Mouse (Mus musculus) MEL (cell line): ENCODE measurements around the gene Nt5c1a. TPM values are rescaled to one million over a fixed set of nuclear protein-coding genes. Genes with fewer than 3 reads are reported as not detected.

Experiments
- DNase-seq: peaks from one replicate; pipeline ENCODE4 v3.0.0; 2011; ENCODE audit warnings: low read depth, low spot score
- H3K27ac ChIP-seq: 2 replicates; pipeline ENCODE4 v1.5.1; 2012; ENCODE audit warnings: low read depth, mild to moderate bottlenecking, control low read depth, low read length, moderate library complexity; ENCODE audit not compliant: control insufficient read depth
- H3K27me3 ChIP-seq, 2 experiments: fragments of 150-350 bp in 1 of 2; sonication (generic) in 1 of 2; 2 replicates each; pipeline ENCODE4 v1.6.1; 2012; ENCODE audit warnings: low read length in 2 of 2, mild to moderate bottlenecking in 2 of 2, improper control_type of control experiment in 1 of 2, moderate library complexity in 1 of 2; ENCODE audit not compliant: insufficient read depth in 2 of 2, control insufficient read depth in 1 of 2
- H3K36me3 ChIP-seq, 2 experiments: 2 replicates each; pipeline ENCODE4 v1.6.1; 2012 to 2014; ENCODE audit warnings: low read length in 2 of 2, improper control_type of control experiment in 1 of 2, inconsistent platforms in 1 of 2, mild to moderate bottlenecking in 1 of 2; ENCODE audit not compliant: insufficient read depth in 2 of 2, control insufficient read depth in 1 of 2
- H3K4me1 ChIP-seq, 2 experiments: fragments of 150-350 bp in 1 of 2; sonication (generic) in 1 of 2; 2 replicates each; pipeline ENCODE4 v1.6.1; 2012; ENCODE audit warnings: low read length in 2 of 2, improper control_type of control experiment in 1 of 2, mild to moderate bottlenecking in 1 of 2; ENCODE audit not compliant: insufficient read depth in 2 of 2, control insufficient read depth in 1 of 2
- H3K4me3 ChIP-seq, 2 experiments: fragments of 150-350 bp in 1 of 2; sonication (generic) in 1 of 2; 2 replicates each; pipeline ENCODE4 v1.5.1; 2012; ENCODE audit warnings: low read depth in 2 of 2, low read length in 2 of 2, mild to moderate bottlenecking in 2 of 2, moderate library complexity in 2 of 2, control low read depth in 1 of 2, improper control_type of control experiment in 1 of 2; ENCODE audit not compliant: control insufficient read depth in 1 of 2, insufficient read depth in 1 of 2
- H3K79me2 ChIP-seq: 2 replicates; pipeline ENCODE4 v1.6.1; 2012; ENCODE audit warnings: mild to moderate bottlenecking, low read length, moderate library complexity; ENCODE audit not compliant: control insufficient read depth, poor library complexity, insufficient read depth
- H3K9ac ChIP-seq: 2 replicates; pipeline ENCODE4 v1.6.1; 2012; ENCODE audit warnings: low read depth, mild to moderate bottlenecking, control low read depth, low read length, moderate library complexity; ENCODE audit not compliant: control insufficient read depth, poor library complexity, severe bottlenecking
- H3K9me3 ChIP-seq: fragments of 150-350 bp; sonication (generic); replicated peaks from 2 replicates; pipeline ENCODE4 v1.6.1; 2012; ENCODE audit warnings: mild to moderate bottlenecking, low read length, improper control_type of control experiment, moderate library complexity; ENCODE audit not compliant: insufficient read depth
- BHLHE40 ChIP-seq: IDR thresholded peaks from 2 replicates; pipeline ENCODE4 v1.6.1; 2012; ENCODE audit warnings: low read depth, mild to moderate bottlenecking, inconsistent platforms, low read length, improper control_type of control experiment, borderline replicate concordance
- CHD1 ChIP-seq: IDR thresholded peaks from 2 replicates; pipeline ENCODE4 v1.6.1; 2012; ENCODE audit warnings: low read depth, mild to moderate bottlenecking, inconsistent platforms, low read length, improper control_type of control experiment
- CHD2 ChIP-seq: IDR thresholded peaks from 2 replicates; pipeline ENCODE4 v1.6.1; 2011; ENCODE audit warnings: low read length, improper control_type of control experiment
- CTCF ChIP-seq, 3 experiments: IDR thresholded peaks in 2 of 3; conservative IDR thresholded peaks in 1 of 3; 2 replicates each; pipeline ENCODE4 v1.5.1; 2011 to 2012; ENCODE audit warnings: low read length in 3 of 3, low read depth in 2 of 3, mild to moderate bottlenecking in 2 of 3, improper control_type of control experiment in 1 of 3, inconsistent platforms in 1 of 3, mixed read lengths in 1 of 3, moderate library complexity in 1 of 3; ENCODE audit not compliant: control insufficient read depth in 1 of 3, insufficient read depth in 1 of 3, poor library complexity in 1 of 3, severe bottlenecking in 1 of 3
- GABPA ChIP-seq: IDR thresholded peaks from 2 replicates; pipeline ENCODE4 v1.6.1; 2012; ENCODE audit warnings: low read depth, mild to moderate bottlenecking, inconsistent platforms, low read length, improper control_type of control experiment, moderate library complexity
- GATA1 ChIP-seq: IDR thresholded peaks from 2 replicates; pipeline ENCODE4 v1.6.1; 2011; ENCODE audit warnings: low read depth, low read length, improper control_type of control experiment
- HCFC1 ChIP-seq: IDR thresholded peaks from 2 replicates; pipeline ENCODE4 v1.6.1; 2012; ENCODE audit warnings: low read depth, mild to moderate bottlenecking, inconsistent platforms, low read length, improper control_type of control experiment, moderate library complexity
- KAT2A ChIP-seq: conservative IDR thresholded peaks from 2 replicates; pipeline ENCODE4 v1.6.1; 2012; ENCODE audit warnings: low read depth, low read length, improper control_type of control experiment, inconsistent platforms
- MAFK ChIP-seq: IDR thresholded peaks from 2 replicates; pipeline ENCODE4 v1.6.1; 2011; ENCODE audit warnings: low read depth, mild to moderate bottlenecking, low read length, improper control_type of control experiment, borderline replicate concordance
- MAZ ChIP-seq: IDR thresholded peaks from 2 replicates; pipeline ENCODE4 v1.6.1; 2012; ENCODE audit warnings: low read depth, mild to moderate bottlenecking, inconsistent platforms, low read length, improper control_type of control experiment
- MEF2A ChIP-seq: IDR thresholded peaks from 2 replicates; pipeline ENCODE4 v1.6.1; 2014; ENCODE audit warnings: low read depth, mild to moderate bottlenecking, inconsistent platforms, low read length, improper control_type of control experiment; ENCODE audit not compliant: poor library complexity, insufficient replicate concordance, severe bottlenecking; ENCODE audit errors: extremely low read depth
- MXI1 ChIP-seq: IDR thresholded peaks from 2 replicates; pipeline ENCODE4 v1.6.1; 2011; ENCODE audit warnings: mild to moderate bottlenecking, low read depth, low read length, improper control_type of control experiment
- MYC ChIP-seq: IDR thresholded peaks from 2 replicates; pipeline ENCODE4 v1.6.1; 2011; ENCODE audit warnings: low read depth, mild to moderate bottlenecking, low read length, improper control_type of control experiment, moderate library complexity
- NRF1 ChIP-seq: IDR thresholded peaks from 2 replicates; pipeline ENCODE4 v1.6.1; 2014; ENCODE audit warnings: low read depth, mild to moderate bottlenecking, inconsistent platforms, low read length, improper control_type of control experiment, moderate library complexity; ENCODE audit not compliant: poor library complexity, insufficient read depth, severe bottlenecking
- POLR2A ChIP-seq, 2 experiments: IDR thresholded peaks; 2 replicates each; pipeline ENCODE4 v1.6.1; 2011 to 2012; ENCODE audit warnings: low read length in 2 of 2, mild to moderate bottlenecking in 2 of 2, control low read depth in 1 of 2, improper control_type of control experiment in 1 of 2, low read depth in 1 of 2, moderate library complexity in 1 of 2; ENCODE audit not compliant: control insufficient read depth in 1 of 2, insufficient read depth in 1 of 2, poor library complexity in 1 of 2
- RAD21 ChIP-seq: IDR thresholded peaks from 2 replicates; pipeline ENCODE4 v1.6.1; 2011; ENCODE audit warnings: mild to moderate bottlenecking, low read depth, low read length, improper control_type of control experiment
- RCOR1 ChIP-seq: IDR thresholded peaks from 2 replicates; pipeline ENCODE4 v1.6.1; 2012; ENCODE audit warnings: low read depth, mild to moderate bottlenecking, inconsistent platforms, low read length, improper control_type of control experiment
- SIN3A ChIP-seq: IDR thresholded peaks from 2 replicates; pipeline ENCODE4 v1.6.1; 2012; ENCODE audit warnings: low read length, improper control_type of control experiment, inconsistent platforms
- SMC3 ChIP-seq: IDR thresholded peaks from 2 replicates; pipeline ENCODE4 v1.6.1; 2011; ENCODE audit warnings: low read depth, low read length, improper control_type of control experiment
- TBP ChIP-seq: IDR thresholded peaks from 2 replicates; pipeline ENCODE4 v1.8.0; 2011; ENCODE audit warnings: low read depth, low read length, improper control_type of control experiment
- TCF12 ChIP-seq: IDR thresholded peaks from 2 replicates; pipeline ENCODE4 v1.6.1; 2014; ENCODE audit warnings: low read depth, mild to moderate bottlenecking, inconsistent platforms, low read length, improper control_type of control experiment, moderate library complexity
- UBTF ChIP-seq: IDR thresholded peaks from 2 replicates; pipeline ENCODE4 v1.6.1; 2012; ENCODE audit warnings: low read depth, mild to moderate bottlenecking, inconsistent platforms, low read length, improper control_type of control experiment, moderate library complexity, borderline replicate concordance; ENCODE audit not compliant: insufficient read depth
- ZC3H11A ChIP-seq: IDR thresholded peaks from 2 replicates; pipeline ENCODE4 v1.6.1; 2012; ENCODE audit warnings: low read depth, mild to moderate bottlenecking, inconsistent platforms, low read length, improper control_type of control experiment
- ZKSCAN1 ChIP-seq: IDR thresholded peaks from 2 replicates; pipeline ENCODE4 v1.6.1; 2012; ENCODE audit warnings: low read depth, mild to moderate bottlenecking, inconsistent platforms, low read length, improper control_type of control experiment, moderate library complexity
- ZMIZ1 ChIP-seq: IDR thresholded peaks from 2 replicates; pipeline ENCODE4 v1.6.1; 2012; ENCODE audit warnings: low read depth, mild to moderate bottlenecking, inconsistent platforms, low read length, improper control_type of control experiment, moderate library complexity
- ZNF384 ChIP-seq: IDR thresholded peaks from 2 replicates; pipeline ENCODE4 v1.6.1; 2012; ENCODE audit warnings: low read depth, mild to moderate bottlenecking, inconsistent platforms, low read length, improper control_type of control experiment
- polyA plus RNA-seq, 2 experiments: library from polyadenylated mRNA; stranded (reverse) in 1 of 2; unstranded in 1 of 2; fragments of >175 nt in 1 of 2; fragments of >200 nt in 1 of 2; gene quantifications; 2 replicates each; pipeline versions ENCODE4 v1.2.1 to v1.2.4; 2012; ENCODE audit warnings: low replicate concordance in 2 of 2, low read depth in 1 of 2; ENCODE audit not compliant: insufficient read length in 2 of 2, insufficient read depth in 1 of 2, missing spikeins in 1 of 2
- total RNA-seq: library from RNA; depleted of rRNA; stranded (reverse); fragments of 300-350 nt; gene quantifications from 2 replicates; pipeline ENCODE4 v1.2.3, GENCODE M21; 2012

The Nt5c1a gene
- total and polyA plus RNA-seq, 3 experiments = not detected

- DNase-seq = no peak
Measured at GRCm38 (mm10) chr4:123225718-123226403, 24.6 kb downstream of the Nt5c1a start.

GRCm38 (mm10) chr4:123227707-123228106 lies 26.4 kb downstream of the Nt5c1a start:
- peaks cover 0 to 20% of the 10 kb centered on the region in 2 experiments for H3K27me3 ChIP-seq

More at GRCm38 (mm10) chr4:123225718-123226403, 24.6 kb downstream of the Nt5c1a start:
- no peak overlapping the region for H3K4me3 ChIP-seq
- H3K4me1 ChIP-seq = no peaks in the 10 kb centered on the region
- H3K27ac ChIP-seq = no peak overlapping the region
- no peak for TF ChIP-seq TBP
- TF ChIP-seq RAD21 = no peak
- TF ChIP-seq GATA1 = no peak
- no peak for TF ChIP-seq CTCF (IDR thresholded peaks at IDR 0.05 in 2 of 3, conservative IDR thresholded peaks at IDR 0.05 in 1 of 3; ENCODE audit: control insufficient read depth in 1 of 3, insufficient read depth in 1 of 3, low read depth in 2 of 3, low read length in 3 of 3, poor library complexity in 1 of 3, severe bottlenecking in 1 of 3)
- no peak for TF ChIP-seq ZKSCAN1
- no peak for TF ChIP-seq MXI1
- TF ChIP-seq RCOR1 = no peak
- no peak for TF ChIP-seq CHD1
- no peak for TF ChIP-seq GABPA
- no peak for TF ChIP-seq MEF2A
- no peak for TF ChIP-seq MAZ
- TF ChIP-seq KAT2A = no peak
- no peak for TF ChIP-seq ZC3H11A
- no peak for TF ChIP-seq MYC
- no peak for TF ChIP-seq POLR2A (IDR thresholded peaks at IDR 0.05; ENCODE audit: control insufficient read depth in 1 of 2, insufficient read depth in 1 of 2, low read depth in 1 of 2, low read length in 2 of 2, poor library complexity in 1 of 2)
- TF ChIP-seq SIN3A = no peak
- TF ChIP-seq ZMIZ1 = no peak
- no peak for TF ChIP-seq ZNF384
- TF ChIP-seq CHD2 = no peak
- TF ChIP-seq SMC3 = no peak
- no peaks in the 10 kb centered on the region for H3K9me3 ChIP-seq
- no peak overlapping the region for H3K9ac ChIP-seq
- no peaks in the 10 kb centered on the region for H3K36me3 ChIP-seq
- peaks cover 0 to 22% of the 10 kb centered on the region in 2 experiments for H3K27me3 ChIP-seq
- no peaks in the 10 kb centered on the region for H3K79me2 ChIP-seq

More at GRCm38 (mm10) chr4:123227707-123228106, 26.4 kb downstream of the Nt5c1a start:
- DNase-seq = no peak
- H3K27ac ChIP-seq = no peak overlapping the region
- H3K79me2 ChIP-seq = no peaks in the 10 kb centered on the region
- H3K4me1 ChIP-seq = no peaks in the 10 kb centered on the region
- no peaks in the 10 kb centered on the region for H3K36me3 ChIP-seq
- H3K9ac ChIP-seq = no peak overlapping the region
- no peaks in the 10 kb centered on the region for H3K9me3 ChIP-seq
- TF ChIP-seq TBP (no peak), HCFC1 (no peak), BHLHE40 (no peak), UBTF (no peak), SMC3 (no peak), RAD21 (no peak), MAFK (no peak), MAZ (no peak), CHD2 (no peak), RCOR1 (no peak), KAT2A (no peak), NRF1 (no peak), TCF12 (no peak), ZC3H11A (no peak)
- H3K4me3 ChIP-seq = no peak overlapping the region
